Mouse (Mus musculus) myocyte (in vitro differentiated cells): ENCODE measurements around the gene Pgap3. TPM values are rescaled to one million over a fixed set of nuclear protein-coding genes. Genes with fewer than 3 reads are reported as not detected.
A peak's percentile ranks its signal among the peaks of the same experiment; 100 is the strongest.

Experiments used
- H3K27me3 ChIP-seq: one replicate; pipeline ENCODE4 v1.6.1; 2011; ENCODE audit not compliant: control insufficient read depth, insufficient read depth, insufficient read length
- H3K36me3 ChIP-seq: one replicate; pipeline ENCODE4 v1.6.1; 2011; ENCODE audit not compliant: control insufficient read depth, insufficient read depth
- H3K4me2 ChIP-seq: one replicate; pipeline ENCODE4 v1.6.1; 2011; ENCODE audit warnings: low read depth, control low read depth
- H3K4me3 ChIP-seq: one replicate; pipeline ENCODE4 v1.5.1; 2011; ENCODE audit warnings: mild to moderate bottlenecking, control low read depth, moderate library complexity
- H3K79me2 ChIP-seq: one replicate; pipeline ENCODE4 v1.6.1; 2011; ENCODE audit not compliant: control insufficient read depth, insufficient read depth
- H3ac ChIP-seq: one replicate; pipeline ENCODE4 v1.6.1; 2011; ENCODE audit not compliant: control insufficient read depth, insufficient read length
- CEBPB ChIP-seq: IDR thresholded peaks from 2 replicates; pipeline ENCODE4 v1.6.1; 2011; ENCODE audit warnings: mild to moderate bottlenecking, moderate library complexity; ENCODE audit not compliant: poor library complexity, insufficient read depth, severe bottlenecking
- E2F4 ChIP-seq: IDR thresholded peaks from one replicate; pipeline ENCODE4 v1.6.1; 2011; ENCODE audit warnings: mild to moderate bottlenecking, control low read depth, moderate library complexity; ENCODE audit not compliant: insufficient read depth
- MAX ChIP-seq: IDR thresholded peaks from one replicate; pipeline ENCODE4 v1.6.1; 2011; ENCODE audit warnings: low read depth, mild to moderate bottlenecking, control low read depth
- MYOD1 ChIP-seq, 3 experiments: IDR thresholded peaks; one replicate each; pipeline ENCODE4 v1.6.1; 2011; ENCODE audit warnings: control low read depth in 2 of 3, low read depth in 2 of 3, mild to moderate bottlenecking in 2 of 3, moderate library complexity in 1 of 3; ENCODE audit not compliant: insufficient read length in 2 of 3, control insufficient read depth in 1 of 3
- MYOG ChIP-seq, 3 experiments: IDR thresholded peaks; one replicate each; pipeline ENCODE4 v1.6.1; 2011; ENCODE audit warnings: control low read depth in 2 of 3, low read depth in 2 of 3, mild to moderate bottlenecking in 2 of 3; ENCODE audit not compliant: insufficient read length in 2 of 3, control insufficient read depth in 1 of 3, insufficient read depth in 1 of 3
- POLR2A ChIP-seq: IDR thresholded peaks from one replicate; pipeline ENCODE4 v1.6.1; 2011; ENCODE audit warnings: low read depth, mild to moderate bottlenecking, control low read depth, moderate library complexity; ENCODE audit not compliant: insufficient read length
- POLR2AphosphoS2 ChIP-seq: IDR thresholded peaks from one replicate; pipeline ENCODE4 v1.6.1; 2011; ENCODE audit warnings: low read depth, control low read depth; ENCODE audit not compliant: insufficient read length
- REST ChIP-seq: IDR thresholded peaks from one replicate; pipeline ENCODE4 v1.6.1; 2011; ENCODE audit warnings: mild to moderate bottlenecking, control low read depth, moderate library complexity; ENCODE audit not compliant: insufficient read depth, insufficient read length
- SRF ChIP-seq: IDR thresholded peaks from one replicate; pipeline ENCODE4 v1.6.1; 2011; ENCODE audit warnings: low read depth; ENCODE audit not compliant: control insufficient read depth, insufficient read length
- TCF12 ChIP-seq: IDR thresholded peaks from one replicate; pipeline ENCODE4 v1.6.1; 2011; ENCODE audit warnings: mild to moderate bottlenecking, control low read depth; ENCODE audit not compliant: poor library complexity, insufficient read depth, severe bottlenecking
- TCF3 ChIP-seq: IDR thresholded peaks from one replicate; pipeline ENCODE4 v1.6.1; 2011; ENCODE audit warnings: low read depth, control low read depth; ENCODE audit not compliant: insufficient read length
- USF1 ChIP-seq: IDR thresholded peaks from one replicate; pipeline ENCODE4 v1.6.1; 2011; ENCODE audit warnings: low read depth, mild to moderate bottlenecking, control low read depth, moderate library complexity
- polyA plus RNA-seq: library from polyadenylated mRNA; unstranded; fragments of >200 nt; fragmentation: generic; extraction: Trizol; gene quantifications from one replicate; pipeline ENCODE4 v1.2.1, GENCODE M21; 2012; ENCODE audit warnings: missing spikeins

The Pgap3 gene
- 8.7 TPM for polyA plus RNA-seq

DNA sequence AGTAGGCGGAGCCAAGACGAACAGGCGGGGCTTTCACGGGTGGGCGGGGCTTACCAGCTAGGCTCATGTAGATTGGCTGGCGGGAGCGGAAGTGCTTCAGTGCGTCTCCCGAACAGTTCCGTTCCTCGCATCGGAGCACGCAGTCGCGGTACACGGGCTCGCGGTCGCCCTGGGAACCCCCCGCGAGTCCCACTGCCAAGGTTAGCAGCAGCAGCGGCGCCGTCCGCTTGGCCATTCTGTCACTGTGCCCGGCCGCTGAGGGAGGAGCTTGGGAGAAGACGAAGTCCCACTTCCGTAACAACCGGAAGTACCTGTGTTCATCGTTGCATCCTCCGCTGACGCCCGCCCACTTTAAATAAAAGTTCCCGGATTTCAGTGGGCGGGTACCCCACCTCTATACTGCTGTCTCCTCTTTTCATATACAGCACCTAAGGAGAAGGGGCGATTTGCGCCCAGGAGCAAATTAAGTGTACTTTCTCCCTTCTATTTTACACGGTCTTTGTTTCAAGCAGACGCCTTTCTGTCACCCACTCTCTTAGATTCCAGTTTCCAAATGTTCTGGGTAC lies at the start of gene Pgap3:
Pgap3 (minus strand) TSS at position 330 of the 566 bp plus-strand sequence.
- H3K36me3 ChIP-seq: no peaks in the 10 kb centered on the region

DNA sequence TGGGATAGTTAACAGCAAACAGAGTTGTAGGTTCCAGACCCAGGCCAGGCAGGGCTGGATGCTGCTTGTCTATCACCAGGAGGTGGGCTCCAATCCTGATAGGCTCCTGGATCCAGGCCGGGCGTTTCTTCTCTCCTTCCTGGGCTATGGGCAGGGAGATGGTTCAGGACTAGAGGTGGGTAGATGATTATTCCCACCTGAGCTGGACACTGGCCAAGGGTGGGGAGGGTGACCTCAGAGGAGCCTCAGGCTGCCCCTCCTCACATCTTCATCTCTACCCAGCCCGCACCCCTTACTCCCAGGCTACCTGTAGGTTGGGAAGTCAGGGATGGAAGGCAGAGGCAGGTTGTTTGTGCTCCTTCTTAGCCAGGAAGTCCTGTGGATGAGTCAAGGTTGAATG lies 49.1 kb upstream of the Pgap3 start:
- Histone ChIP-seq H3ac (no peak overlapping the region), H3K79me2 (no peaks in the 10 kb centered on the region), H3K27me3 (peaks cover 96% of the 10 kb centered on the region), H3K4me3 (no peak overlapping the region), H3K36me3 (no peaks in the 10 kb centered on the region), H3K4me2 (no peak overlapping the region)
- TF ChIP-seq TCF3 (no peak), POLR2A (no peak), MAX (no peak), MYOG (IDR thresholded peaks at IDR 0.05; ENCODE audit: control insufficient read depth in 1 of 3, insufficient read depth in 1 of 3, insufficient read length in 2 of 3, low read depth in 2 of 3) (no peak), POLR2AphosphoS2 (no peak), REST (no peak), SRF (no peak), TCF12 (no peak), MYOD1 (IDR thresholded peaks at IDR 0.05; ENCODE audit: control insufficient read depth in 1 of 3, insufficient read length in 2 of 3, low read depth in 2 of 3) (no peak)

More for the DNA sequence above, at the start of gene Pgap3:
- TF ChIP-seq POLR2AphosphoS2: peak; percentile 74
- no peak for TF ChIP-seq USF1
- TF ChIP-seq SRF: no peak
- peak; percentile 72 for TF ChIP-seq POLR2A
- no peak for TF ChIP-seq MAX
- peak; percentile 70 for TF ChIP-seq E2F4
- Histone ChIP-seq H3ac (no peak within 1 kb of the TSS), H3K4me3 (peak within 1 kb of the TSS; percentile 26), H3K27me3 (no peaks in the 10 kb centered on the region), H3K4me2 (peak within 1 kb of the TSS; percentile 94), H3K79me2 (no peaks in the 10 kb centered on the region)

DNA sequence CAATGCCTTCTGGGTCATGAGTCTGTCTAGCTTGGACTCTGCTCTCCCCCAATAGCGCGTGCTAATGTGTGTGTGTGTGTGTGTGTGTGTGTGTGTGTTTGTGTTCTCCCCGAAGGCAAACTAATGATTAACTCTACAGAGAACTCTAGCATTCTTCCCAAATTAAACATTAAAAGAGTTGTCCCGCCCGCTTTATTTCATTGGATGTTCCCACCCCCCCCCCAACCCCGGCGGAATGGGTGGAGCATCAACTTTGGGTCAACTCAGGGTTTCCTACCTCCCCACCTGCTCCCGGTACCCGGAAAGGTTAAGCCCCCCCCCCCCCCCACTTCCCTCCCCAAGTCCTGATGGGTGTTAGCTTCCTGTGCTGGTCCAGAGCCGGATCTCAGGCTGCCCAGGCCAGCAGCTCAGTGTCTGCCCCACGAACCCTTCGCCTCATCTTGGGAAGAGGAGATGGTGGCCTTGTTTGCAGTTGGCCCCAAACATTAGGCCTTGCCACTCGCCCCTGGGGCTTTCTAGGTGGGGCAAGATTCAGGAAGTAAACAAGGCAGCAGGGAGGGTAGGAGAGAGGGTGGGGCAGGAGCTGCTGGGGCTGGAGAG lies 48.0 kb upstream of the Pgap3 start:
- no peak overlapping the region for H3K4me2 ChIP-seq

DNA sequence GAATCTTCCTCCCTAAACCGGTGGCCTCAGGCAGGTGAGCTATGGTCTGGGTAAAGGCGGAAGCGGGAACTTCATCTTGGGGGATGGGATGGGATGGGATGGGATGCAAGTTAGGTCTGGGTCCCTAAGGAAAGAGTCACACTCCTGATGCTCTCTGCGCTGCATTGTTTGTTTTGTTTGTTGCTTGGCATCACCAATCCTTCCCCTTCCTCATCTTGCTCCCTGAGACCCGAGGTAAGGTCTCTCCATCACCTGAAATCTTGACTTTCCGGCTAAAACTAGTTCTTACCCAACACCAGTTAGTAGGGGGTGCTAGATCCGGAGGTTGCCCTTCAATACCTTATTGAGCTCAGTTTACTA lies 47.2 kb upstream of the Pgap3 start:
- no peak overlapping the region for H3K4me3 ChIP-seq
- peaks cover 80% of the 10 kb centered on the region for H3K27me3 ChIP-seq
- H3K79me2 ChIP-seq: no peaks in the 10 kb centered on the region
- no peak overlapping the region for H3K4me2 ChIP-seq
- no peak overlapping the region for H3ac ChIP-seq
- TF ChIP-seq TCF12 (no peak), SRF (no peak), MAX (no peak), TCF3 (no peak), CEBPB (no peak), POLR2AphosphoS2 (no peak)
- H3K36me3 ChIP-seq: no peaks in the 10 kb centered on the region

More for the DNA sequence above, 48.0 kb upstream of the Pgap3 start:
- Histone ChIP-seq H3K79me2 (no peaks in the 10 kb centered on the region), H3K4me3 (no peak overlapping the region), H3K27me3 (peaks cover 88% of the 10 kb centered on the region), H3K36me3 (no peaks in the 10 kb centered on the region), H3ac (no peak overlapping the region)
- TF ChIP-seq MYOG (IDR thresholded peaks at IDR 0.05; ENCODE audit: control insufficient read depth in 1 of 3, insufficient read depth in 1 of 3, insufficient read length in 2 of 3, low read depth in 2 of 3): no peak
- no peak for TF ChIP-seq SRF
- TF ChIP-seq REST: no peak
- no peak for TF ChIP-seq POLR2AphosphoS2
- no peak for TF ChIP-seq TCF3
- TF ChIP-seq TCF12: no peak
- TF ChIP-seq POLR2A: no peak
- no peak for TF ChIP-seq E2F4

DNA sequence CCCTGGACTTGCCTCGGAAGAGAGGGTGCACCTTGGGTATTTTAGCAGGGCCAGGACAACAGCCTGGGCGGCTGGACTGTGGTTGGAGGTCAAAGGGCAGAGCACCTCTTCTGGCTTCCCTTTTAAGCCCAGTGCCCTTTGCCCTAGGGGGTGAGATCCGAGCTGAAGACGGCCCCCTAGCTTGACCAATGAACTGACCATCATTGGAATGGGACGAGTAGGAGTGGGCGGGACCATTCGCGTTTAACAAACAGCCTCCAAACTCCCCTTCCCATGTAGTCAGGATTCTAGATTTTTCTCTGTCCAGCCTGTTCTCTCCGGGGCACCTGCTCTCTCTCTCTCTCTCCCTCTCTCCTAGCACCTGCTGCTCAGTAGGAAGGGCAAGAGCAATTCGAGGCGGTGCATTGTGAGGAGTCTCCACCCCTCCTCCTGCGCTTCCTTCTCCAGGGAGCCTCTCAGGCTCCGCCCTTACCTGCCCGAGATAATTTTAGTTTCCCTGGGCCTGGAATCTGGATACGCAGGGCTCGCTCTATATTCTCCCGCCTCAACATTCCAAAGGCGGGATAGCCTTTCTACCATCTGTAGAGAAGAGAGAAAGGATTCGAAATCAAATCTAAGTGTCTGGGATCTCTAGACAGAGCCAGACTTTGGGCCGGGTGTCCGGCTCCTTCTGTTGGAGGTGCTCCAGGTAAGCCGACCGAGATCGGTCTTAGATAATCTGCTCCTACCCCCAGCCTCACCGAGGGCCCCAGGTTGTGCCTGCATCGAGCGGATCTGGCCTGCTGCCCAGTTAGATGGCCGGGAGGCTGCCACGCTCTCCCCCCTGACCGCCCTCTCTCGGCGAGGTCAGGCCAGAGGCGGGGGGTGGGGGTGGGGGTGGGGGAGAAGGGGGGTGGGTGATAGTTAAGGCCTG lies 46.5 kb upstream of the Pgap3 start:
- H3ac ChIP-seq: no peak overlapping the region
- H3K4me2 ChIP-seq: no peak overlapping the region
- TF ChIP-seq E2F4: no peak
- no peak for TF ChIP-seq USF1
- TF ChIP-seq TCF3: no peak
- TF ChIP-seq REST: no peak
- TF ChIP-seq POLR2A: no peak
- no peak for TF ChIP-seq MYOD1 (IDR thresholded peaks at IDR 0.05; ENCODE audit: control insufficient read depth in 1 of 3, insufficient read length in 2 of 3, low read depth in 2 of 3)
- no peak for TF ChIP-seq POLR2AphosphoS2
- TF ChIP-seq CEBPB: no peak
- no peak for TF ChIP-seq MAX
- no peak for TF ChIP-seq MYOG (IDR thresholded peaks at IDR 0.05; ENCODE audit: control insufficient read depth in 1 of 3, insufficient read depth in 1 of 3, insufficient read length in 2 of 3, low read depth in 2 of 3)
- no peak for TF ChIP-seq TCF12
- no peak for TF ChIP-seq SRF
- no peaks in the 10 kb centered on the region for H3K36me3 ChIP-seq
- no peaks in the 10 kb centered on the region for H3K79me2 ChIP-seq
- no peak overlapping the region for H3K4me3 ChIP-seq
- H3K27me3 ChIP-seq: peaks cover 73% of the 10 kb centered on the region
